Mouse (Mus musculus): ENCODE data around the gene Pou3f3. TPM values are rescaled to one million over a fixed set of nuclear protein-coding genes. Genes with fewer than 3 reads are reported as not detected.

The Pou3f3 gene
- polyA plus RNA-seq, 2 experiments = 0.01 TPM; not detected in 1

DNA sequence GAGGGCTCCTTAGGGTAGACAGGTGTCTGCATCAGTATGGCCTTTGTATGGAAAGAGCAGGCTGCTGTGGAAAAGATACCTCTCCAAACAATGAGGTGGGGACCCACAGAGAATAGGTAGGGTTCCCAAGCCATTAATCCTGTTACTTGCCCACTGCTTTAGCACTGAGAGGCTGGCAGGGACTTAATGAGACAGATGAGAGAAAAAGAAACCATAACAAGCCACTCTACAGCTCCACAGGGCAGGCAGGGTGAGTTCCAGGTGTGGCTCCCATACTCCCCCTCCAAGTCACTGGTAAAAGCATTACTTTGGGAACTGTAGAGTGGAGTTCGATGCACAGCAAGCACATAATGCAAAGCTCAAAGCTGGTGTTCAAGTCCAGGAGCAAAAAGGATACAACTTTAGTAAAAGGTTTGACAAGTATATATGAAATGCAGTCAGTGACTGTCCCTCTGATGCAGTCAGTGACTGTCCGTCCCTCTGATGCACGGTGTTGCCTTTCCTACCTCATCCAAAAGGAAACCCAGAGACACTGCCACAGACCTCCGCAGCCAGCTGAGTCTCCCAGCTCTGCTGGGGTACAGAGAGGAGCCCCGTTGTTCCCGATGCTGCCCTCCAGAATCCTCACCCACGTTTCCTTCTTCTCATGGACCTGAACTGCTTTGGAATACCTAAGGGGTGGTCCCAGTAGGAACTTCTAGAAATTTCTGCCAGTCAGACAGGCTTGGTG is 14.0 kb downstream of the Pou3f3 start:
- no peak for TF ChIP-seq EP300 (IDR thresholded peaks at IDR 0.05; ENCODE audit: low read depth)
- no peak for TF ChIP-seq CTCF (IDR thresholded peaks at IDR 0.05; ENCODE audit: low read depth)
- 9% methylated on average over 7 of the region's 7 CpGs for WGBS (ENCODE audit: insufficient replicate concordance)
- Histone ChIP-seq H3K27me3 (ENCODE audit: control insufficient read depth, insufficient read depth, low read length) (peaks cover 94% of the 10 kb centered on the region), H3K9ac (replicated peaks) (no peak overlapping the region), H3K9me3 (ENCODE audit: control insufficient read depth, low read length) (no peaks in the 10 kb centered on the region), H3K4me1 (replicated peaks; ENCODE audit: control insufficient read depth in 2 of 2, insufficient read depth in 2 of 2, low read length in 1 of 2) (no peaks in the 10 kb centered on the region), H3K4me3 (ENCODE audit: insufficient read depth in 1 of 2, low read depth in 2 of 2, low read length in 2 of 2) (no peak overlapping the region), H3K4me2 (ENCODE audit: low read depth) (no peak overlapping the region), H3K36me3 (replicated peaks; ENCODE audit: control insufficient read depth, insufficient read depth, low read depth) (no peaks in the 10 kb centered on the region), H3K27ac (no peak overlapping the region)
- ATAC-seq (ENCODE audit: insufficient read depth) = no peak
- no peak for DNase-seq (ENCODE audit: low read depth in 3 of 3, low spot score in 3 of 3)

DNA sequence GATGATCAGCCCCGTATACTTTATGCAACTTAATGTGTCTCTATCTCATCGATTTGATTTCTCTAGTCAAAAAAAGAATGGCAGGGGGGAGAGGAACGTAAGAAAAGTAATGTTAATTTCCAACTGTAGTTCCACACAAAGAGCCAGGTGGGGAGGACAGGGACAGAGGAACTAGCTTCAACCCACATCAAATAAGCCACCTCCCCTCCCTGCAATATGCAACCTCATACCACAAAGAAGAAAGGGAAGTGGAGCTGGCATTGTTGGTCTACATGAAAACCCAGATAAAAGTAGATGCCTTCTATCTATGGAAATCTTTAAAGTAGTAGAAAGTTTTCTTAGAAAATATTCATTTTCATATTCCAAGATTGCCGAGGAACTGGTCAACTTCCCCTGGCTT is 14.7 kb downstream of the Pou3f3 start:
- H3K27me3 ChIP-seq (ENCODE audit: control insufficient read depth, insufficient read depth, low read length) = peaks cover 94% of the 10 kb centered on the region
- no peaks in the 10 kb centered on the region for H3K4me1 ChIP-seq (replicated peaks; ENCODE audit: control insufficient read depth in 2 of 2, insufficient read depth in 2 of 2, low read length in 1 of 2)
- H3K27ac ChIP-seq = no peak overlapping the region
- TF ChIP-seq EP300 (IDR thresholded peaks at IDR 0.05; ENCODE audit: low read depth) (no peak), CTCF (IDR thresholded peaks at IDR 0.05; ENCODE audit: low read depth) (no peak)
- no peak overlapping the region for H3K9ac ChIP-seq (replicated peaks)
- DNase-seq (ENCODE audit: low read depth in 3 of 3, low spot score in 3 of 3) = no peak
- no peaks in the 10 kb centered on the region for H3K36me3 ChIP-seq (replicated peaks; ENCODE audit: control insufficient read depth, insufficient read depth, low read depth)
- H3K4me3 ChIP-seq (ENCODE audit: insufficient read depth in 1 of 2, low read depth in 2 of 2, low read length in 2 of 2) = no peak overlapping the region
- no peaks in the 10 kb centered on the region for H3K9me3 ChIP-seq (ENCODE audit: control insufficient read depth, low read length)
- no peak for ATAC-seq (ENCODE audit: insufficient read depth)
- H3K4me2 ChIP-seq (ENCODE audit: low read depth) = no peak overlapping the region
- 14% methylated on average over 4 of the region's 4 CpGs for WGBS (ENCODE audit: insufficient replicate concordance)

DNA sequence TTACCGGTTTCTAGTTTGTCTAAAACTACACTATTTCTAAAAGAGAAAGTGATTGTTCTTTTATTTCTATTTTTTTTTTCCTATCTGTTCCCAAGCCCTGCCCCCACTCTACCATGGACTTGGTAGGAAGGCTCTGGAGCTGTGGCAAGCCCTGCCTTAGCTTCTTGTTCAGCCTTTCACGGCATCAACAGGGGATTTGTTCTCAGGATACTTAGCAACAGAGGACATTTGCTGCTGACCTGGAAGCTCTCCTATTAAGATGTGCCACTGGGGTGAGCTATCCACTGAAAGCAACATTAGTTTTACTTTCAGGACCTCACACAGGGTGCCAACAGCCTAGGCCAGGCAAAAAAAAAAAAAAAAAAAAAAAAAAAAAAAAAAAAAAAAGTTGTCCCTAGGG is 15.4 kb downstream of the Pou3f3 start:
- DNase-seq (ENCODE audit: low read depth in 3 of 3, low spot score in 3 of 3) (no peak), ATAC-seq (ENCODE audit: insufficient read depth) (no peak)
- Histone ChIP-seq H3K9me3 (ENCODE audit: control insufficient read depth, low read length) (no peaks in the 10 kb centered on the region), H3K9ac (replicated peaks) (no peak overlapping the region), H3K27me3 (ENCODE audit: control insufficient read depth, insufficient read depth, low read length) (peaks cover 94% of the 10 kb centered on the region), H3K27ac (no peak overlapping the region), H3K4me3 (ENCODE audit: insufficient read depth in 1 of 2, low read depth in 2 of 2, low read length in 2 of 2) (no peak overlapping the region), H3K4me2 (ENCODE audit: low read depth) (no peak overlapping the region), H3K36me3 (replicated peaks; ENCODE audit: control insufficient read depth, insufficient read depth, low read depth) (no peaks in the 10 kb centered on the region), H3K4me1 (replicated peaks; ENCODE audit: control insufficient read depth in 2 of 2, insufficient read depth in 2 of 2, low read length in 1 of 2) (no peaks in the 10 kb centered on the region)
- TF ChIP-seq CTCF (IDR thresholded peaks at IDR 0.05; ENCODE audit: low read depth) = no peak
- TF ChIP-seq EP300 (IDR thresholded peaks at IDR 0.05; ENCODE audit: low read depth) = no peak
- 10% methylated on average over 2 of the region's 2 CpGs for WGBS (ENCODE audit: insufficient replicate concordance)

- ATAC-seq (ENCODE audit: insufficient read depth) (no peak), DNase-seq (ENCODE audit: low read depth in 3 of 3, low spot score in 3 of 3) (no peak)
- no peaks in the 10 kb centered on the region for H3K9me3 ChIP-seq (ENCODE audit: control insufficient read depth, low read length)
- no peak overlapping the region for H3K9ac ChIP-seq (replicated peaks)
- H3K27me3 ChIP-seq (ENCODE audit: control insufficient read depth, insufficient read depth, low read length) = peaks cover 88% of the 10 kb centered on the region
- H3K27ac ChIP-seq = no peak overlapping the region
- no peak overlapping the region for H3K4me3 ChIP-seq (ENCODE audit: insufficient read depth in 1 of 2, low read depth in 2 of 2, low read length in 2 of 2)
- no peaks in the 10 kb centered on the region for H3K36me3 ChIP-seq (replicated peaks; ENCODE audit: control insufficient read depth, insufficient read depth, low read depth)
- H3K4me2 ChIP-seq (ENCODE audit: low read depth) = no peak overlapping the region
- TF ChIP-seq EP300 (IDR thresholded peaks at IDR 0.05; ENCODE audit: low read depth) (no peak), CTCF (IDR thresholded peaks at IDR 0.05; ENCODE audit: low read depth) (no peak)
- H3K4me1 ChIP-seq (replicated peaks; ENCODE audit: control insufficient read depth in 2 of 2, insufficient read depth in 2 of 2, low read length in 1 of 2) = no peaks in the 10 kb centered on the region
- 8% methylated on average over 8 of the region's 8 CpGs for WGBS (ENCODE audit: insufficient replicate concordance)
Measured at GRCm38 (mm10) chr1:42711456-42712310, 16.1 kb downstream of the Pou3f3 start.

DNA sequence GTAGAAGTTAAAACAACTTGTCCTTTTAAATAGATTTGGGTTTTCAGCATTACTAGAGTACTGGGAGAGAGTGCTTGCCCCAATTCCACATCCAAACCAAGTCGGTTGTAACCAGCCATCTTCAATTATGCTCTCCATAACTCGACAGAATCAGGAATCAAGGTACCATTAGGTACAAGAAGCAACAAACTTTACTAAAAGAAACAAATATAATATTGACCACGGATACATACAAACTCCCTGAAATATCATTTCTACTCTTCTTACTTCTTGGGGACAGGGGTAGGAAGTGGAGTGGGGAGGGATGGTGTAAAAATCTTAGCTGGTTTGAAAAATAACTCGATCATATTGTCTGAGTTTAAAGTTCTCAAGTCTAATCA is 16.7 kb downstream of the Pou3f3 start:
- Histone ChIP-seq H3K9ac (replicated peaks) (no peak overlapping the region), H3K36me3 (replicated peaks; ENCODE audit: control insufficient read depth, insufficient read depth, low read depth) (no peaks in the 10 kb centered on the region), H3K4me1 (replicated peaks; ENCODE audit: control insufficient read depth in 2 of 2, insufficient read depth in 2 of 2, low read length in 1 of 2) (no peaks in the 10 kb centered on the region), H3K4me2 (ENCODE audit: low read depth) (no peak overlapping the region), H3K27ac (no peak overlapping the region), H3K9me3 (ENCODE audit: control insufficient read depth, low read length) (no peaks in the 10 kb centered on the region), H3K27me3 (ENCODE audit: control insufficient read depth, insufficient read depth, low read length) (peaks cover 82% of the 10 kb centered on the region), H3K4me3 (ENCODE audit: insufficient read depth in 1 of 2, low read depth in 2 of 2, low read length in 2 of 2) (no peak overlapping the region)
- no peak for DNase-seq (ENCODE audit: low read depth in 3 of 3, low spot score in 3 of 3)
- no peak for ATAC-seq (ENCODE audit: insufficient read depth)
- WGBS (ENCODE audit: insufficient replicate concordance) = 4% methylated on average over 4 of the region's 4 CpGs
- no peak for TF ChIP-seq CTCF (IDR thresholded peaks at IDR 0.05; ENCODE audit: low read depth)
- TF ChIP-seq EP300 (IDR thresholded peaks at IDR 0.05; ENCODE audit: low read depth) = no peak

Measured in liver, embryonic 14.5 days (tissue).